Mouse (Mus musculus) Muller cell, postnatal 12 days (primary cell): ENCODE data around the gene Hcar1.

Experiments
- DNase-seq: peaks from one replicate; pipeline ENCODE4 v3.0.0-alpha.2; 2015; ENCODE audit errors: inconsistent ontology term

Gene Hcar1

GRCm38 (mm10) chr5:123879928-123880327 is at the start of gene Hcar1:
Gene Hcar1 (minus strand): TSS chr5:123880020.
- no peak for DNase-seq

- DNase-seq = no peak
Measured at GRCm38 (mm10) chr5:123927118-123927517, 47.3 kb upstream of the Hcar1 start, which contains the start of gene Gm43518. Gene Gm43518 (plus strand): TSS chr5:123927418.

- DNase-seq = no peak
Measured at GRCm38 (mm10) chr5:123922112-123922511, 42.3 kb upstream of the Hcar1 start.

- DNase-seq = no peak
Measured at GRCm38 (mm10) chr5:123914852-123915251, 35.0 kb upstream of the Hcar1 start.

GRCm38 (mm10) chr5:123907631-123907977 is 27.8 kb upstream of the Hcar1 start:
- DNase-seq = no peak

DNA sequence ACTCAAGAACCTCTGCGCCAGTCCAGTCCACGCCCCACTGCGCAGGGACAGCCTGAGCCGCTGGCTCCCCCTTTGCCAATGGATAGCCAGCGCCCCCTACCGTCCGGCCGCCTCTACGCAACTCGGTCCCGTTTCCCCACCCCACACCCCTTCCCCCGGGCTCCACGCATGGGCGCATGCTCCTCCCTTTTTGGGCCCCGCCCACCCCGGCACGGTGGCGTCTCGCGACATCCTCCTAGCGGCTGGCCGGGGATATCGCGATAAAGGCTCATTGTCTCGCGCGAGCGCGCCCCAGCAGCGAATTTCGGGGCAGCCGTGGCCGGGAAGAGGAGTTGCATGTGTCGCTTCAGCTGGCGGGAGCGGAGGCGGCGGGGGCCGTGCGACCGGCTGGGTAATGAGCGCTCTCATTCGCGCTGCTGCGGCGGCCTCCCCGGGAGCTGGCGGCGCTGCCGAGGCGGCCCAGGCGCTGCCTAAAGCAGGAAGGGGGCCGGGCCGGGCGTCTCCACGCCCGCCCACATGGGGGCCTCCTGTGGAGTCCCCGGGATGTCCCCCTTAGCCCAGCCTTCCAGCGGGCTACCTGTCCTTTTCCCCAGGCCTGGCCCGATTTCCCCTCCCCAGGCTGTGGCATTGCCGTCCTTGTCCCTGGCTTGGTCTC is 27.3 kb upstream of the Hcar1 start, which contains the start of gene Denr:
Gene Denr (plus strand): TSS at position 200 of the 655 bp plus-strand sequence.
- peak; percentile 100 for DNase-seq

DNA sequence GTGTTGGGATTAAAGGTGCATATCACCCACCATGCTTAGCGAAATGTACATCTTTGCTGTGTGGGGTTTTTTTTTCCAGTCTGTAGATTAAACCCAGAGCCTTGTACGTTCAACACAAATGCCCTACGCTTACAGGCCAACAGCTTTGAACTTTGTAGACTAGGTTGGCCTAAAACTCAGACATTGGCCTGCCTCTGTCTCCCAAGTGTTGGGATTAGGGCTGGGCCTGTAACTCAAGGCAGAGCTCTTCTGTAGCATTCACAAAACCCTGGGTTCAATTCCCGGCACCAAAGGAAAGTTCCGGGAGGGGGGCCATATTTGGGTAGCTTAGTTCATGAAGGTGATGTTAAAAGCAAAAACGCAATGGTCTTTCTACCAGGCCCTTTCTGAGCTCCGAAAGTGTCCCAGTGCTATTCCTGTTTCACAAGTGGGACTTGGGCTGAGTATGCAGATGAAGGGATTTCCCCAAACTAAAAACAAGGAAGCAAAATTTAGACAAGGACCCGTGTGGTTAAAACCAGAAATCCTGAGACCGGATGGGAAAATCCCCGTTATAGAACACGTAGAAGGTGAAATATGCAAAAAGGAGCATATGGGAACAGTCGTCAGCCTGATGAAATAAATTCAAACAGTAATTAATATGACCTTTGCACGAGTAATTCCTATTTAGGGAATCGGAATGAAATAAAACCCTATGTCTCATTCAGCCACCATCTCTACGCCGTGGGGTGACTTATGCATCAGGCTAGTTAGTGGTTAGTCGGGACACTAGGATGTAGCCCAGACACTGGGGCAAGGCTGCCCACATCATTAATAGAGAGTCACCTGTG is 26.5 kb upstream of the Hcar1 start:
- no peak for DNase-seq

- no peak for DNase-seq
Measured at GRCm38 (mm10) chr5:123904059-123904672, 24.3 kb upstream of the Hcar1 start.

GRCm38 (mm10) chr5:123897352-123897751 is 17.5 kb upstream of the Hcar1 start:
- no peak for DNase-seq

DNA sequence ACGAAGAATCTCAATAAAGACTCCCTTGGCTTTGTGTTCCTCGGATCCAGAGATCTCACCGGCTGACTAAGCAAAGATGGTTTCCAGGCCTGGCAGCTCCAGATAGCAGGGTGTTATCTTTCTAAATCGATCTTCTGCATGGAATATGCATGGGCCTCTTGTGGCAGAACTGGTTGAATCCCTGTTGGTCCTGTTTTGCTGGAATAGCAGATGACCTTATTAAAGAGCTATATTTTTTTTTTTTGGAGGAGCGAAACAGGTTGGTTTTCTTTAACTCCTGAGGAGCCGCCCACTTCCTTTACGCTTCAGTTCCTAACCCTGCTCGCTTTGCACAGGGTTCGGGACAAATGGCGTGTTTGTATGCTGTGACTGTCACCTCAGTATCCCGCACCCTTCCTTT is 16.6 kb upstream of the Hcar1 start:
- no peak for DNase-seq

- no peak for DNase-seq
Measured at GRCm38 (mm10) chr5:123893520-123893919, 13.7 kb upstream of the Hcar1 start.

DNA sequence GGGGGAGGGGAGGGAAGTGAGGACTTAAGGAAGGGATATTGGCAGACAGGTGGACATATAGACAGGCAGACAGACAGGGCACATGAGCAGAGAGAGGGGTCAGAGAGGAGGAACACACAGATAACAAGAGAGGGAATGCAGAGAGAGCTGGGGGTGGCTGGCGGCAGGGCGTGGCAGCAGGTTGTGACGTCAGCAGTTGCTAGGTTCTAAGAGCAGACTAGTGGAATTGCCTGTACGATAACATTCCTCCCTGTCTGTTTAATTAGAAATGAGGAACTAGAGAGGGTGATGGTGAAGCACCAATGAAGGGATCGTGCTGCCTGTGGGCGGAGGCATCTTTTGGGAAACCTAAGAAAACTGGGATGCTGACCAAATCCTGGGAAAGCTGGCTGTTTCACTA is 11.8 kb upstream of the Hcar1 start:
- peak; percentile 11 for DNase-seq

- DNase-seq = no peak
Measured at GRCm38 (mm10) chr5:123890987-123891386, 11.2 kb upstream of the Hcar1 start.

DNA sequence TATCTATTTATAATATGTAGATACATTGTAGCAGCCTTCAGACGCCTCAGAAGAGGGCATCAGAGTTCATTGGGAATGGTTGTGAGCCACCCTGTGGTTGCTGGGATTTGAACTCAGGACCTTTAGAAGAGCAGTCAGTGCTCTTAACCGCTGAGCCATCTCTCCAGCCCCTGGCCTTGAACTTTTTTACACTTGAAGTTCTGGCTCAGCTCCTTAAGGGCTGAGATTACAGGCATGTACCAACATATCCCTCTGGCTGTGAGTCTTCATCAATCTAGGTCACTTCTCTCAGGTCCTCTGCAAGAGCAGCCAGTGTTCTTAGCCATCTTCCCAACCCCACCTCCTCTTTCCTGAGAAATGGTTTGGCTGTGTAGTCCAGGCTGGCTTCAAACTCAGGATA is 10.5 kb upstream of the Hcar1 start:
- no peak for DNase-seq

- no peak for DNase-seq
Measured at GRCm38 (mm10) chr5:123886365-123886764, 6.5 kb upstream of the Hcar1 start.

GRCm38 (mm10) chr5:123884332-123884731 is 4.5 kb upstream of the Hcar1 start:
- DNase-seq = no peak

DNA sequence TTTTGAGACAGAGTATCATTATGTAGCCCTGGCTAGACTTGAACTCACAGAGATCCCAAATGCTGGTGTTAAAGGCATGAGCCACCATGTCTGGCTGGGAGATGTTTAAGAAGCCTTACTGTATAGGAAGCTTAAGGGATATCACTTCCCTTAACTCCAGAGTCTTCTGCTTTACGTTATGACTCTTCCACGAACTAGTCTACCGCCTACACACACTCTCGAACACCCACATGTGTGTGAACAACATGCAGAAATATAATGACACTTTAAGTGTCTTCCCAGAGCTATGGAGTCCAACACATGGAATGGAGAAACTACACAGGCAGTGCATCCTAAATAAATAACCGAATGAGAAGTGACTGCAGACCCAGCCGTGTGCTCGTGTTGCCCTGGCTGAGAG is 4.1 kb upstream of the Hcar1 start:
- no peak for DNase-seq

- DNase-seq = no peak
Measured at GRCm38 (mm10) chr5:123880778-123881177, 958 bp upstream of the Hcar1 start.

DNA sequence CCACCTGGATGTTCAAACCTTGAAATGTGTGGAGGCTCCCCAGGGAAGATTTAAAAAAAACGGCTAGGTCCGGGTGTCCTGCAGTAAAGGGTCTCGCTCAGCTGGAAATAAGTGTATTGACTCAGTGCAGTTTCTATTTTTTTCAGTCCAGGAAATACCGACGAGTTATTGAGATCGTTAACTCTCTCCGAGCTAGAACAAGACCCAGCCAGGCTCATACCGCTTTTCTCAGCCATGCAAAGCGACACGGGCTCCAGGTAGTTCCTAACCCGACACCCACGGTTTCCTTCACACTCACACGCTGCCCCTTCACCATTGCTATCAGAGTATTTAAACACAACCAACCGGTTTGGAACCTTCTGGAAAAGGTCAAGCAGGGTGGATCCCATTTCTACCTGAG is 1.8 kb downstream of the Hcar1 start:
- no peak for DNase-seq

- no peak for DNase-seq
Measured at GRCm38 (mm10) chr5:123874177-123874576, 5.6 kb downstream of the Hcar1 start.

GRCm38 (mm10) chr5:123869615-123870014 is 10.2 kb downstream of the Hcar1 start:
- no peak for DNase-seq

- DNase-seq = no peak
Measured at GRCm38 (mm10) chr5:123866457-123866856, 13.4 kb downstream of the Hcar1 start.

- no peak for DNase-seq
Measured at GRCm38 (mm10) chr5:123865365-123865764, 14.5 kb downstream of the Hcar1 start, which contains the start of gene Hcar2. Gene Hcar2 (minus strand): TSS chr5:123865499.
